Mouse (Mus musculus) brain, embryonic 14.5 days (tissue): ENCODE results near the gene Bcl2l13.

Experiments
- CTCF ChIP-seq: fragments of 200-500 bp; IDR thresholded peaks from 2 replicates; pipeline ENCODE4 v1.5.1; 2012; ENCODE audit warnings: inconsistent platforms, mild to moderate bottlenecking, moderate library complexity, borderline replicate concordance; ENCODE audit not compliant: insufficient read depth, insufficient read length; ENCODE audit errors: extremely low read depth
- POLR2A ChIP-seq: fragments of 200-500 bp; IDR thresholded peaks from 2 replicates; pipeline ENCODE4 v1.6.1; 2012; ENCODE audit warnings: mild to moderate bottlenecking, inconsistent platforms, borderline replicate concordance; ENCODE audit not compliant: poor library complexity, insufficient read depth, insufficient read length, severe bottlenecking; ENCODE audit errors: extremely low read depth

DNA sequence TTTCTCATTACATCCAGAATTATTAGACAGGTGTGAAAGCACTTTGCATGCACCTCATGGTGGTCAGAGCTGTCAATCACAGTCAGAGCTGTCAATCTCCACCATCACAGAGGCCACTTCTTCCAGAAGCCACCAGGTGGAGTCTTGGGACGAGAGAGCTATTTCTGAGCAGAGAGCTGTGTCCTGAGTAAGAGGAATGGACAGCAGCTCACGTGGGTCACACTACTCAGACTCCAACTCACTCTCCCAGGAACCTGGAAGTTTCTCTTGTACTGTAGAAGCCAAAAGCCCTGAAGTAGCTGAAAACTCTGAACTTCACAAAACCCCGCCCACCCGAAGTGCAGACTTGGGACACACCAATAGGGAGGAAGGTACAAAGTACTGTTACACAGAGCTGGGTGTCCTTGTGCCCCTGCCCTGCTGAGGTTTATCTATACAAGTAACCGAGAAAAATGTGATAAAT is 67.5 kb downstream of the Bcl2l13 start:
- TF ChIP-seq CTCF (peak; percentile 62; the same call in 1 of the 2 replicates), POLR2A (no peak)
